Mouse (Mus musculus): Measurements from ENCODE around the gene Cacnb4. TPM values are rescaled to one million over a fixed set of nuclear protein-coding genes. Genes with fewer than 3 reads are reported as not detected.

The Cacnb4 gene
- polyA plus RNA-seq, 1 experiment = 0.01 TPM

DNA sequence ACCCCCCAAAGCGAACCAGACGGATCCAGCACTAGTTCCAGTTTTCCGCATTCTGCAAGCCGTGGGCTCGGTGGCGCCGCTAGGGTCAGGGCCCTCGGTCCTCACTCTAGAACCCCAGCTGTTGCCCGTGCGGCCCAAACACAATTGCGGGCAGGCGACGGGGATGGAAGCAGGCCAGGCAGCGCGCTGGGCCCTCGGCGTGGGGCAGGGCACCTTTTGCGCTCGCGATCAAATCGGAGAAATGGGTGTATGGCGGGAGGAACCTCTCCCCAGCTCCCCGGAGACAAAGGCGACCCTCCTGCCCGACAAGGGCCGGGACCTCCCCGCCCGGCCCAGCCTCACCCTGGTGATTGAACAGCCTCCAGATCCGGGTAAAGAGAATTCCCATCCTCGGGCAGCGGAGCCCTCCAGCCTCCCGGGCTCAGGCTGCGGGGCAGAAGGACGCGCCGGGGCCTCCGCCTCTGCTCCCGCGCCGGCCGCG lies 252.3 kb downstream of the Cacnb4 start:
- H3K4me3 ChIP-seq = peak overlapping the region; percentile 59
- TF ChIP-seq MYOG (IDR thresholded peaks at IDR 0.05; ENCODE audit: control insufficient read depth in 1 of 3, insufficient read depth in 1 of 3, insufficient read length in 2 of 3, low read depth in 2 of 3) = peak in 2 of 3 experiments; percentile 85 to 87
- TF ChIP-seq E2F4 (IDR thresholded peaks at IDR 0.05; ENCODE audit: insufficient read depth) = no peak
- no peak for TF ChIP-seq USF1 (IDR thresholded peaks at IDR 0.05; ENCODE audit: low read depth)
- peak in 2 of 3 experiments; percentile 54 to 63 for TF ChIP-seq MYOD1 (IDR thresholded peaks at IDR 0.05; ENCODE audit: control insufficient read depth in 1 of 3, insufficient read length in 2 of 3, low read depth in 2 of 3)
- no peak overlapping the region for H3K4me2 ChIP-seq (ENCODE audit: low read depth)
- peak overlapping the region; percentile 94 for H3ac ChIP-seq (ENCODE audit: control insufficient read depth, insufficient read length)
- H3K27me3 ChIP-seq (ENCODE audit: control insufficient read depth, insufficient read depth, insufficient read length) = no peaks in the 10 kb centered on the region
- H3K36me3 ChIP-seq (ENCODE audit: control insufficient read depth, insufficient read depth) = no peaks in the 10 kb centered on the region
- H3K79me2 ChIP-seq (ENCODE audit: control insufficient read depth, insufficient read depth) = peaks cover 51% of the 10 kb centered on the region

- Histone ChIP-seq H3ac (ENCODE audit: control insufficient read depth, insufficient read length) (peak overlapping the region; percentile 94), H3K4me2 (ENCODE audit: low read depth) (peak overlapping the region; percentile 76), H3K27me3 (ENCODE audit: control insufficient read depth, insufficient read depth, insufficient read length) (no peaks in the 10 kb centered on the region), H3K79me2 (ENCODE audit: control insufficient read depth, insufficient read depth) (peaks cover 57% of the 10 kb centered on the region), H3K36me3 (ENCODE audit: control insufficient read depth, insufficient read depth) (no peaks in the 10 kb centered on the region), H3K4me3 (peak overlapping the region; percentile 59)
- TF ChIP-seq TCF12 (IDR thresholded peaks at IDR 0.05; ENCODE audit: insufficient read depth, poor library complexity, severe bottlenecking) (no peak), TCF3 (IDR thresholded peaks at IDR 0.05; ENCODE audit: insufficient read length, low read depth) (no peak), E2F4 (IDR thresholded peaks at IDR 0.05; ENCODE audit: insufficient read depth) (no peak), POLR2A (IDR thresholded peaks at IDR 0.05; ENCODE audit: insufficient read length, low read depth) (no peak)
Observed at GRCm38 (mm10) chr2:52423611-52424247, 252.9 kb downstream of the Cacnb4 start.

DNA sequence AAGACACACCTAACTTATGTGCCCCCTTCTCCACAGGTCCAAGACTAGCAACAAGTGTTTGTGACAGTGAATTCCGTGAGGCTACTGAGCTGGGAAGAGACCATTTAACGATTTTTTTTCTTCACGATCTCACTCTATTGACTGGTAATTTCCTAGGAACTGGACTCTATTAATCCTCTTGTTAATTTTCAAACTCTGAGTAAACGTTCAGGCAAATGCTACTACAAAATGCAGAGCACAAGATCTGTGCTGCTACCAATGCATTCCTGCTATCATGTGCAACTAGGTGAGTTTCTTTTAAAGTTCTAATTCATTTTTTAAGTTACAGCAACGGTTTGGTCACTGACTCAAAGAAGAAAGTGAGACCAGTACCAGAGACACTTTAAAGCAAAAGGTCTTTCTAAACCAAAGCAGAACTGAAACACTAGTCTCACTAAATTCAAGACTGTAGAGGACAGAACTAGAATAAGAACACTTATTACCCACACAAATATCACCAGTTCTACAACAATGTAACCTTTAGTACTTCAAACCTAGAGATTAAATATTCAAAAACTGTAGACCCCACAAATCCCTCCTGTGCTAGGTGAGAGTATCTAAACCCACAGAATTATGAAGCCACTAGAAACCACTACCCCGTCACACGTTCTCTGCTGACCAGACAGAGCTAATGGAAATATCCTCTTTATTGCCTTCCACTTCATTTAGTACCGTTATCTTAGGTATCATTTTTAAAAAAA lies 253.6 kb downstream of the Cacnb4 start:
- H3K79me2 ChIP-seq (ENCODE audit: control insufficient read depth, insufficient read depth) = peaks cover 64% of the 10 kb centered on the region
- H3K36me3 ChIP-seq (ENCODE audit: control insufficient read depth, insufficient read depth) = no peaks in the 10 kb centered on the region
- H3K4me3 ChIP-seq = peak overlapping the region; percentile 59
- H3ac ChIP-seq (ENCODE audit: control insufficient read depth, insufficient read length) = no peak overlapping the region
- H3K27me3 ChIP-seq (ENCODE audit: control insufficient read depth, insufficient read depth, insufficient read length) = no peaks in the 10 kb centered on the region
- TF ChIP-seq TCF3 (IDR thresholded peaks at IDR 0.05; ENCODE audit: insufficient read length, low read depth) (no peak), USF1 (IDR thresholded peaks at IDR 0.05; ENCODE audit: low read depth) (no peak), CEBPB (IDR thresholded peaks at IDR 0.05; ENCODE audit: insufficient read depth, poor library complexity, severe bottlenecking) (no peak), E2F4 (IDR thresholded peaks at IDR 0.05; ENCODE audit: insufficient read depth) (no peak), POLR2AphosphoS2 (IDR thresholded peaks at IDR 0.05; ENCODE audit: insufficient read length, low read depth) (no peak), POLR2A (IDR thresholded peaks at IDR 0.05; ENCODE audit: insufficient read length, low read depth) (no peak), MYOG (IDR thresholded peaks at IDR 0.05; ENCODE audit: control insufficient read depth in 1 of 3, insufficient read depth in 1 of 3, insufficient read length in 2 of 3, low read depth in 2 of 3) (no peak), MAX (IDR thresholded peaks at IDR 0.05; ENCODE audit: low read depth) (no peak), TCF12 (IDR thresholded peaks at IDR 0.05; ENCODE audit: insufficient read depth, poor library complexity, severe bottlenecking) (no peak), MYOD1 (IDR thresholded peaks at IDR 0.05; ENCODE audit: control insufficient read depth in 1 of 3, insufficient read length in 2 of 3, low read depth in 2 of 3) (no peak), SRF (IDR thresholded peaks at IDR 0.05; ENCODE audit: control insufficient read depth, insufficient read length, low read depth) (no peak), REST (IDR thresholded peaks at IDR 0.05; ENCODE audit: insufficient read depth, insufficient read length) (no peak)
- peak overlapping the region; percentile 76 for H3K4me2 ChIP-seq (ENCODE audit: low read depth)

DNA sequence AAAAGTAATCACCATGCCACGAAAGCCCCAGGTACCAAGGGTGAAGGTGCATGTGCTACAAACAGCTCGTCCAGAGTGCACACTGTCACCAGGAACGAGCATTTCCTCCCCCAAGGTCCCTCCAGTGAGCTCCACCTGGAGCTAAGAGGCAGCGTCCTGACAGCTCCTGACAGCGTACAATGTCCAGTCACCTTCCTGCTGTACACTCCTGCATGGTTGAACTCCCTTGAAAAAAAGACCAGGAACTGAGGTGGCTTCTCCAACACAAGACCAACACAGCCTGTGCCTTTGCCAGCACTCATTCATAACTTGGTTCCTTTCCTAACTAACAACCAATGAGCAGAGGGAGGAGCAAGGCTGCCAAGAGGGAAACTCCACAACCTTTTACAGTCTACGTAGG lies 255.4 kb downstream of the Cacnb4 start:
- Histone ChIP-seq H3ac (ENCODE audit: control insufficient read depth, insufficient read length) (no peak overlapping the region), H3K79me2 (ENCODE audit: control insufficient read depth, insufficient read depth) (peaks cover 82% of the 10 kb centered on the region), H3K27me3 (ENCODE audit: control insufficient read depth, insufficient read depth, insufficient read length) (no peaks in the 10 kb centered on the region), H3K36me3 (ENCODE audit: control insufficient read depth, insufficient read depth) (peaks cover 10% of the 10 kb centered on the region), H3K4me2 (ENCODE audit: low read depth) (no peak overlapping the region), H3K4me3 (no peak overlapping the region)
- TF ChIP-seq USF1 (IDR thresholded peaks at IDR 0.05; ENCODE audit: low read depth) = no peak
- no peak for TF ChIP-seq REST (IDR thresholded peaks at IDR 0.05; ENCODE audit: insufficient read depth, insufficient read length)
- no peak for TF ChIP-seq MAX (IDR thresholded peaks at IDR 0.05; ENCODE audit: low read depth)
- no peak for TF ChIP-seq E2F4 (IDR thresholded peaks at IDR 0.05; ENCODE audit: insufficient read depth)
- no peak for TF ChIP-seq POLR2A (IDR thresholded peaks at IDR 0.05; ENCODE audit: insufficient read length, low read depth)
- no peak for TF ChIP-seq MYOG (IDR thresholded peaks at IDR 0.05; ENCODE audit: control insufficient read depth in 1 of 3, insufficient read depth in 1 of 3, insufficient read length in 2 of 3, low read depth in 2 of 3)
- no peak for TF ChIP-seq POLR2AphosphoS2 (IDR thresholded peaks at IDR 0.05; ENCODE audit: insufficient read length, low read depth)
- TF ChIP-seq CEBPB (IDR thresholded peaks at IDR 0.05; ENCODE audit: insufficient read depth, poor library complexity, severe bottlenecking) = no peak
- TF ChIP-seq SRF (IDR thresholded peaks at IDR 0.05; ENCODE audit: control insufficient read depth, insufficient read length, low read depth) = no peak
- no peak for TF ChIP-seq MYOD1 (IDR thresholded peaks at IDR 0.05; ENCODE audit: control insufficient read depth in 1 of 3, insufficient read length in 2 of 3, low read depth in 2 of 3)
- no peak for TF ChIP-seq TCF3 (IDR thresholded peaks at IDR 0.05; ENCODE audit: insufficient read length, low read depth)
- TF ChIP-seq TCF12 (IDR thresholded peaks at IDR 0.05; ENCODE audit: insufficient read depth, poor library complexity, severe bottlenecking) = no peak

Data from myocyte (in vitro differentiated cells).